Mouse (Mus musculus): Measurements from ENCODE around the gene Aplp1. TPM values are rescaled to one million over a fixed set of nuclear protein-coding genes. Genes with fewer than 3 reads are reported as not detected.
A peak's percentile ranks its signal among the peaks of the same experiment; 100 is the strongest.

The Aplp1 gene
- total RNA-seq, 1 experiment from 2014 or later = not detected

- ATAC-seq (replicated peaks in 1 of 2; ENCODE audit: insufficient read depth in 1 of 2, low FRiP score in 2 of 2, low TSS enrichment in 1 of 2, low read depth in 1 of 2, poor library complexity in 2 of 2, severe bottlenecking in 2 of 2) = no peak
These were observed 11.2 kb upstream of the Aplp1 start for GRCm38 (mm10) chr7:30456487-30456886.

- 0 out of 4 replicates have a peak, but pooled peaks of 1 of the 2 experiments have one; percentile 9 for ATAC-seq (replicated peaks in 1 of 2; ENCODE audit: insufficient read depth in 1 of 2, low FRiP score in 2 of 2, low TSS enrichment in 1 of 2, low read depth in 1 of 2, poor library complexity in 2 of 2, severe bottlenecking in 2 of 2)
These were observed 8.9 kb upstream of the Aplp1 start for GRCm38 (mm10) chr7:30454259-30454658.

- peak; percentile 31 to 76; a peak in 3 of 4 replicates for ATAC-seq (replicated peaks in 1 of 2; ENCODE audit: insufficient read depth in 1 of 2, low FRiP score in 2 of 2, low TSS enrichment in 1 of 2, low read depth in 1 of 2, poor library complexity in 2 of 2, severe bottlenecking in 2 of 2)
These were observed 8.4 kb upstream of the Aplp1 start for GRCm38 (mm10) chr7:30453766-30454165.

- no peak for ATAC-seq (replicated peaks in 1 of 2; ENCODE audit: insufficient read depth in 1 of 2, low FRiP score in 2 of 2, low TSS enrichment in 1 of 2, low read depth in 1 of 2, poor library complexity in 2 of 2, severe bottlenecking in 2 of 2)
These were observed 8.0 kb upstream of the Aplp1 start for GRCm38 (mm10) chr7:30453327-30453726.

GRCm38 (mm10) chr7:30450241-30450640 is 4.9 kb upstream of the Aplp1 start:
- ATAC-seq (replicated peaks in 1 of 2; ENCODE audit: insufficient read depth in 1 of 2, low FRiP score in 2 of 2, low TSS enrichment in 1 of 2, low read depth in 1 of 2, poor library complexity in 2 of 2, severe bottlenecking in 2 of 2) = no peak

- 0 out of 4 replicates have a peak, but pooled peaks of 1 of the 2 experiments have one; percentile 28 for ATAC-seq (replicated peaks in 1 of 2; ENCODE audit: insufficient read depth in 1 of 2, low FRiP score in 2 of 2, low TSS enrichment in 1 of 2, low read depth in 1 of 2, poor library complexity in 2 of 2, severe bottlenecking in 2 of 2)
These were observed 973 bp downstream of the Aplp1 start for GRCm38 (mm10) chr7:30444154-30444970.

GRCm38 (mm10) chr7:30443696-30444095 is 1.6 kb downstream of the Aplp1 start:
- ATAC-seq (replicated peaks in 1 of 2; ENCODE audit: insufficient read depth in 1 of 2, low FRiP score in 2 of 2, low TSS enrichment in 1 of 2, low read depth in 1 of 2, poor library complexity in 2 of 2, severe bottlenecking in 2 of 2) = no peak

GRCm38 (mm10) chr7:30440697-30441096 is 4.6 kb downstream of the Aplp1 start:
- peak; percentile 28 to 61; a peak in 2 of 4 replicates for ATAC-seq (replicated peaks in 1 of 2; ENCODE audit: insufficient read depth in 1 of 2, low FRiP score in 2 of 2, low TSS enrichment in 1 of 2, low read depth in 1 of 2, poor library complexity in 2 of 2, severe bottlenecking in 2 of 2)

GRCm38 (mm10) chr7:30439734-30440133 is 5.6 kb downstream of the Aplp1 start:
- no peak for ATAC-seq (replicated peaks in 1 of 2; ENCODE audit: insufficient read depth in 1 of 2, low FRiP score in 2 of 2, low TSS enrichment in 1 of 2, low read depth in 1 of 2, poor library complexity in 2 of 2, severe bottlenecking in 2 of 2)

GRCm38 (mm10) chr7:30436879-30437278 is 8.5 kb downstream of the Aplp1 start:
- 0 out of 4 replicates have a peak, but pooled peaks of 1 of the 2 experiments have one; percentile 15 for ATAC-seq (replicated peaks in 1 of 2; ENCODE audit: insufficient read depth in 1 of 2, low FRiP score in 2 of 2, low TSS enrichment in 1 of 2, low read depth in 1 of 2, poor library complexity in 2 of 2, severe bottlenecking in 2 of 2)

- ATAC-seq (replicated peaks in 1 of 2; ENCODE audit: insufficient read depth in 1 of 2, low FRiP score in 2 of 2, low TSS enrichment in 1 of 2, low read depth in 1 of 2, poor library complexity in 2 of 2, severe bottlenecking in 2 of 2) = no peak
These were observed 10.2 kb downstream of the Aplp1 start for GRCm38 (mm10) chr7:30435156-30435555.

GRCm38 (mm10) chr7:30434701-30435100 is 10.6 kb downstream of the Aplp1 start:
- no peak for ATAC-seq (replicated peaks in 1 of 2; ENCODE audit: insufficient read depth in 1 of 2, low FRiP score in 2 of 2, low TSS enrichment in 1 of 2, low read depth in 1 of 2, poor library complexity in 2 of 2, severe bottlenecking in 2 of 2)

GRCm38 (mm10) chr7:30434238-30434637 is 11.1 kb downstream of the Aplp1 start:
- ATAC-seq (replicated peaks in 1 of 2; ENCODE audit: insufficient read depth in 1 of 2, low FRiP score in 2 of 2, low TSS enrichment in 1 of 2, low read depth in 1 of 2, poor library complexity in 2 of 2, severe bottlenecking in 2 of 2) = no peak; a peak in 1 of 4 replicates

- peak; percentile 60 to 75 for ATAC-seq (replicated peaks in 1 of 2; ENCODE audit: insufficient read depth in 1 of 2, low FRiP score in 2 of 2, low TSS enrichment in 1 of 2, low read depth in 1 of 2, poor library complexity in 2 of 2, severe bottlenecking in 2 of 2)
These were observed 13.5 kb downstream of the Aplp1 start for GRCm38 (mm10) chr7:30431793-30432192.

- ATAC-seq (replicated peaks in 1 of 2; ENCODE audit: insufficient read depth in 1 of 2, low FRiP score in 2 of 2, low TSS enrichment in 1 of 2, low read depth in 1 of 2, poor library complexity in 2 of 2, severe bottlenecking in 2 of 2) = no peak
These were observed 15.1 kb downstream of the Aplp1 start for GRCm38 (mm10) chr7:30430191-30430590.

GRCm38 (mm10) chr7:30429327-30429726 is 16.0 kb downstream of the Aplp1 start:
- no peak for ATAC-seq (replicated peaks in 1 of 2; ENCODE audit: insufficient read depth in 1 of 2, low FRiP score in 2 of 2, low TSS enrichment in 1 of 2, low read depth in 1 of 2, poor library complexity in 2 of 2, severe bottlenecking in 2 of 2)

- ATAC-seq (replicated peaks in 1 of 2; ENCODE audit: insufficient read depth in 1 of 2, low FRiP score in 2 of 2, low TSS enrichment in 1 of 2, low read depth in 1 of 2, poor library complexity in 2 of 2, severe bottlenecking in 2 of 2) = peak; percentile 3 to 30; a peak in 3 of 4 replicates
These were observed 22.2 kb downstream of the Aplp1 start for GRCm38 (mm10) chr7:30423071-30423641.

- ATAC-seq (replicated peaks in 1 of 2; ENCODE audit: insufficient read depth in 1 of 2, low FRiP score in 2 of 2, low TSS enrichment in 1 of 2, low read depth in 1 of 2, poor library complexity in 2 of 2, severe bottlenecking in 2 of 2) = no peak
These were observed 22.8 kb downstream of the Aplp1 start for GRCm38 (mm10) chr7:30422560-30422959.
